Mouse (Mus musculus) midbrain, embryonic 11.5 days (tissue): ENCODE data around the gene Scp2d1. TPM values are rescaled to one million over a fixed set of nuclear protein-coding genes. Genes with fewer than 3 reads are reported as not detected.

Experiments used
- ATAC-seq: fragments of 200-750 bp; cut with Nextera tagmentation; 2 replicates; pipeline ENCODE4 v1.8.0; 2017; ENCODE audit warnings: moderate TSS enrichment, moderate library complexity; ENCODE audit not compliant: low FRiP score
- DNase-seq: peaks from one replicate; pipeline ENCODE4 v3.0.0; 2015; ENCODE audit warnings: low spot score; ENCODE audit errors: missing footprints
- H3K27ac ChIP-seq: fragments of 300-500 bp; sonication (generic); 2 replicates; pipeline ENCODE4 v1.5.1; 2014; ENCODE audit warnings: low read depth, low read length
- H3K27me3 ChIP-seq: fragments of 300-500 bp; sonication (generic); 2 replicates; pipeline ENCODE4 v1.6.1; 2014; ENCODE audit warnings: mild to moderate bottlenecking, low read length, moderate library complexity, mixed read lengths; ENCODE audit not compliant: control insufficient read depth, insufficient read depth
- H3K36me3 ChIP-seq: fragments of 300-500 bp; sonication (generic); 2 replicates; pipeline ENCODE4 v1.6.1; 2014; ENCODE audit warnings: mild to moderate bottlenecking, low read length, moderate library complexity, mixed read lengths; ENCODE audit not compliant: control insufficient read depth, insufficient read depth
- H3K4me1 ChIP-seq: fragments of 300-500 bp; sonication (generic); 2 replicates; pipeline ENCODE4 v1.6.1; 2014; ENCODE audit warnings: low read length; ENCODE audit not compliant: control insufficient read depth, insufficient read depth
- H3K4me2 ChIP-seq: fragments of 300-500 bp; sonication (generic); 2 replicates; pipeline ENCODE4 v1.6.1; 2014; ENCODE audit warnings: mild to moderate bottlenecking, moderate library complexity
- H3K4me3 ChIP-seq: fragments of 300-500 bp; sonication (generic); 2 replicates; pipeline ENCODE4 v1.5.1; 2014; ENCODE audit warnings: low read depth, low read length
- H3K9ac ChIP-seq: fragments of 300-500 bp; sonication (generic); 2 replicates; pipeline ENCODE4 v1.6.1; 2014; ENCODE audit warnings: low read length
- H3K9me3 ChIP-seq: fragments of 300-500 bp; sonication (generic); 2 replicates; pipeline ENCODE4 v1.6.1; 2016; ENCODE audit warnings: low read length; ENCODE audit not compliant: control insufficient read depth
- WGBS: fragments of 180-500 bp; shearing (Covaris S2); extraction: QIAGEN DNeasy Blood & Tissue Kit; methylation state at CpG from one replicate; pipeline ENCODE4 v1.1.7; 2014; 5-methylcytosine and 5-hydroxymethylcytosine counted together
- polyA plus RNA-seq: library from polyadenylated mRNA; unstranded; fragments of >200 nt; fragmentation: Nextera tagmentation; extraction: Ambion mirVana; gene quantifications from 2 replicates; pipeline ENCODE4 v1.2.1, GENCODE M21; 2014

The Scp2d1 gene
- polyA plus RNA-seq, 1 experiment from 2014 or later: not detected

GRCm38 (mm10) chr2:144791671-144792294 is 31.7 kb upstream of the Scp2d1 start:
- Histone ChIP-seq H3K4me1 (no peaks in the 10 kb centered on the region), H3K4me2 (no peak overlapping the region), H3K4me3 (no peak overlapping the region), H3K9ac (no peak overlapping the region), H3K27ac (no peak overlapping the region), H3K27me3 (no peaks in the 10 kb centered on the region), H3K9me3 (no peaks in the 10 kb centered on the region), H3K36me3 (no peaks in the 10 kb centered on the region)
- no peak for ATAC-seq
- no peak for DNase-seq
- WGBS: 86% methylated on average over 14 of the region's 14 CpGs

- Histone ChIP-seq H3K27ac (no peak overlapping the region), H3K36me3 (no peaks in the 10 kb centered on the region), H3K4me2 (no peak overlapping the region), H3K4me3 (no peak overlapping the region), H3K9me3 (no peaks in the 10 kb centered on the region), H3K9ac (no peak overlapping the region), H3K4me1 (no peaks in the 10 kb centered on the region), H3K27me3 (no peaks in the 10 kb centered on the region)
- WGBS: 74% methylated on average over 8 of the region's 8 CpGs
- DNase-seq (no peak), ATAC-seq (no peak)
Observed at GRCm38 (mm10) chr2:144797515-144797914, 25.9 kb upstream of the Scp2d1 start.

GRCm38 (mm10) chr2:144807766-144808754 is 15.4 kb upstream of the Scp2d1 start:
- Histone ChIP-seq H3K4me3 (no peak overlapping the region), H3K27me3 (no peaks in the 10 kb centered on the region), H3K9me3 (no peaks in the 10 kb centered on the region), H3K4me1 (peaks cover 3% of the 10 kb centered on the region; the same call in 1 of the 2 replicates), H3K9ac (no peak overlapping the region), H3K4me2 (no peak overlapping the region), H3K27ac (no peak overlapping the region; the same call in 1 of the 2 replicates), H3K36me3 (no peaks in the 10 kb centered on the region)
- DNase-seq: no peak
- peak; percentile 78 for ATAC-seq
- 62% methylated on average over 15 of the region's 15 CpGs for WGBS

DNA sequence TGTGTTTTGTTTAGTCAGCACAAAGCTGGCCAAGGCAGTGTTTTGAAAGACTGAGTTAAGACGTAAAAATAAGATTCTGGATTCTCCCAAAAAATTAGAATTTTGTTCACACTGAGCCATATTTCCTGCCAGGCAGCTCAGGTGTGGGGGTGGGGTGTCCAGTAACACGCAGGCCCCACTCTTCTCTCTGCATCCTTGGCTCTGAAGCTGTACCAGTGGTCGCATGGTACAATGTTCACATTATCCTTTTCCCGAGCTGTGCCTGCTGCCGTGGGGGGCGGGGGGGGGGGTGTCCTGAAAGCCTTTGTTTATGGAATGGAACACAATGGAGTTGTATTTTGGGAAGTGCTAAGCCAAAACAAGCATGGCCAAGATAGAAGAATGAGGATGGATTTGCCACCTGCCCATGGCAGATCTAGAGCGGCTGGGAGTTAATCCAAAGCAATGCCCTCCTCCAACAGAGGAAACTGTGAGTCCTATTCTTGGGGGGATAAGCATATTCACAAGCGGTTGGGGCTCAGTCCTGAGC is 5.1 kb downstream of the Scp2d1 start:
- Histone ChIP-seq H3K4me3 (no peak overlapping the region), H3K9me3 (no peaks in the 10 kb centered on the region), H3K4me2 (no peak overlapping the region), H3K36me3 (no peaks in the 10 kb centered on the region), H3K9ac (no peak overlapping the region), H3K27me3 (no peaks in the 10 kb centered on the region), H3K27ac (no peak overlapping the region), H3K4me1 (no peaks in the 10 kb centered on the region)
- DNase-seq: no peak
- ATAC-seq: 0 out of 2 replicates have a peak, but pooled peaks have one; percentile 36
- WGBS: 71% methylated on average over 8 of the region's 8 CpGs

- no peak for ATAC-seq
- H3K9ac ChIP-seq: no peak overlapping the region
- 92% methylated on average over 5 of the region's 5 CpGs for WGBS
- H3K4me2 ChIP-seq: no peak overlapping the region
- no peak overlapping the region for H3K27ac ChIP-seq
- no peaks in the 10 kb centered on the region for H3K4me1 ChIP-seq
- no peak overlapping the region for H3K4me3 ChIP-seq
- no peaks in the 10 kb centered on the region for H3K27me3 ChIP-seq
- no peak for DNase-seq
- H3K9me3 ChIP-seq: no peaks in the 10 kb centered on the region
- no peaks in the 10 kb centered on the region for H3K36me3 ChIP-seq
Observed at GRCm38 (mm10) chr2:144836667-144837311, 13.3 kb downstream of the Scp2d1 start.

GRCm38 (mm10) chr2:144837312-144837679 is 13.8 kb downstream of the Scp2d1 start:
- 76% methylated on average over 3 of the region's 3 CpGs for WGBS
- Histone ChIP-seq H3K27ac (no peak overlapping the region), H3K9ac (no peak overlapping the region), H3K27me3 (no peaks in the 10 kb centered on the region), H3K36me3 (no peaks in the 10 kb centered on the region), H3K4me1 (no peaks in the 10 kb centered on the region), H3K9me3 (no peaks in the 10 kb centered on the region), H3K4me2 (no peak overlapping the region), H3K4me3 (no peak overlapping the region)
- DNase-seq (no peak), ATAC-seq (no peak)

DNA sequence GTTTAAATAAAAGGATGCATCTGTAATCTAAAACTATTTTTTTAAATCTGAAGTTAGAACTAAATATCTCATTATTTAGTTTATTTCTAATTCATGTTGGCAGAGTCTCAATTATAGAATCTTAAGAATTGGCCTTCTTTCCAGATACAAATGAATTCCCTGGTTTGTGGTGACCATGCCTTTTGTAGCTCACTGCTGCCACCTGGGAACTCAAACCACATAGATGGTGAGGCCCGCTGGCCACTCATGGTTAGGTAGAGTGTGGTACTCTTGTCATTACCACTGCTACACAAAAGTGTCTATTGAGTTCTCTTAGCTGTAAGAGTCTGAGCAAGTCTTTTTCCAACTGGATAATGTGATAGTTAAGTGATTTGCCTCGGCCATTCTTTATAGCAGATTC is 45.4 kb downstream of the Scp2d1 start:
- H3K36me3 ChIP-seq: no peaks in the 10 kb centered on the region
- H3K4me2 ChIP-seq: no peak overlapping the region
- no peak overlapping the region for H3K27ac ChIP-seq
- ATAC-seq (no peak), DNase-seq (no peak)
- H3K9me3 ChIP-seq: no peaks in the 10 kb centered on the region
- 81% methylated on average over 2 of the region's 2 CpGs for WGBS
- no peaks in the 10 kb centered on the region for H3K27me3 ChIP-seq
- no peak overlapping the region for H3K9ac ChIP-seq
- H3K4me3 ChIP-seq: no peak overlapping the region
- H3K4me1 ChIP-seq: no peaks in the 10 kb centered on the region
